16 mouse cellular contexts compared by ENCODE assay signal in the genomic region with DNA sequence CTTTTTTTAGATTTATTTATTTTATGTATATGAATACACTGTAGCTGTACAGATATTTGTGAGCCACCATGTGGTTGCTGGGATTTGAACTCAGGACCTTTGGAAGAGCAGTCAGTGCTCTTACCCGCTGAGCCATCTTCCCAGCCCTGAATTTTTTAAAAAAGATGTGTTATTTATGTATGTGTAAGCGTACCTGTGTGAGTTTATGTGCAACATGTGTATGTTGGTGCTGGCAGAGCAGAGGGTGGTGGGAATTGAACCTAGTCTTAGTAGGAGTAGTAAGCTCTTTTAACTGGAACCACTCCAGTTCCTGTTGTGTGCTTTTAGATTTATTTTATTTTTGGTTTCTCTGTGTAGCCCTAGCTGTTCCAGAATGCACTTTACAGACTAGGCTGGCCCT. TPM values are rescaled to one million over a fixed set of nuclear protein-coding genes. Genes with fewer than 3 reads are reported as not detected.
DNase-seq lines count a peak whose midpoint lies in the region; ATAC-seq and TF ChIP-seq lines count a peak whose summit lies in the region.
"Had no signal": no experiment of that assay in that cellular context is flagged by ENCODE, and none has a peak within 500 bp of the region (broad histone marks: within the 10 kb centered on the region; RNA-seq: fewer than 3 reads in every experiment).

No protein-coding gene starts in this region.

- no peaks in the 10 kb centered on the region for H3K27me3 ChIP-seq in heart, adult 2 months (ENCODE audit: control insufficient read depth, insufficient read depth, low read length)
- H3K27me3 ChIP-seq in embryonic facial prominence, embryonic 13.5 days: no peaks in the 10 kb centered on the region
- H3K27me3 ChIP-seq in liver, embryonic 15.5 days: no peaks in the 10 kb centered on the region
- H3K27me3 ChIP-seq: forebrain, embryonic 15.5 days; midbrain, embryonic 15.5 days; Patski had no signal

- TF ChIP-seq POLR2A in heart, adult 2 months (IDR thresholded peaks at IDR 0.05; ENCODE audit: insufficient read depth, low read depth, low read length): no peak

- peaks cover 9% of the 10 kb centered on the region for H3K79me2 ChIP-seq in heart, adult 2 months (replicated peaks; ENCODE audit: control insufficient read depth, insufficient read depth, low read length)

- TF ChIP-seq EP300 in heart, adult 2 months (IDR thresholded peaks at IDR 0.05; ENCODE audit: insufficient read depth, low read depth, low read length): no peak

- no peak overlapping the region; the same call in 1 of the 2 replicates for H3K27ac ChIP-seq in heart, adult 2 months
- H3K27ac ChIP-seq in layer of hippocampus, adult 2 months: no peak overlapping the region
- H3K27ac ChIP-seq in embryonic facial prominence, embryonic 13.5 days: no peak overlapping the region
- H3K27ac ChIP-seq in liver, embryonic 15.5 days (replicated peaks): peak overlapping the region; percentile 90
- H3K27ac ChIP-seq: forebrain, embryonic 15.5 days; midbrain, embryonic 15.5 days had no signal

- no peaks in the 10 kb centered on the region for H3K9me3 ChIP-seq in embryonic facial prominence, embryonic 13.5 days
- no peaks in the 10 kb centered on the region for H3K9me3 ChIP-seq in liver, embryonic 15.5 days (replicated peaks)
- H3K9me3 ChIP-seq: forebrain, embryonic 15.5 days; midbrain, embryonic 15.5 days had no signal

- H3K4me3 ChIP-seq in heart, adult 2 months: no peak overlapping the region
- peak overlapping the region; percentile 75 for H3K4me3 ChIP-seq in layer of hippocampus, adult 2 months
- H3K4me3 ChIP-seq in embryonic facial prominence, embryonic 13.5 days: no peak overlapping the region
- H3K4me3 ChIP-seq in liver, embryonic 15.5 days (replicated peaks): peak overlapping the region; percentile 77
- H3K4me3 ChIP-seq: midbrain, embryonic 15.5 days had no signal

- ATAC-seq in embryonic facial prominence, embryonic 13.5 days (ENCODE audit: insufficient number of reproducible peaks, insufficient read depth, low FRiP score, low TSS enrichment, low read depth): no peak
- ATAC-seq in liver, embryonic 15.5 days (ENCODE audit: insufficient read depth): no peak
- ATAC-seq: forebrain, embryonic 15.5 days; midbrain, embryonic 15.5 days; Patski had no signal

- no peak for TF ChIP-seq CTCF in heart, adult 2 months (IDR thresholded peaks at IDR 0.05)
- TF ChIP-seq CTCF in layer of hippocampus, adult 2 months (conservative IDR thresholded peaks at IDR 0.05): no peak

- DNase-seq in heart, adult 11 months: peak; percentile 77
- DNase-seq in heart, adult 2 months: no peak
- no peak for DNase-seq in layer of hippocampus, adult 2 months (ENCODE audit: low spot score in 2 of 2)
- DNase-seq in layer of hippocampus, postnatal 14 days (ENCODE audit: low spot score in 2 of 2): no peak
- no peak for DNase-seq in c-Kit-positive CD71-positive TER-119-positive erythroid progenitor cells, embryonic 14.5 days (ENCODE audit: low spot score)
- no peak for DNase-seq in spleen, postnatal 14 days (ENCODE audit: low spot score in 2 of 2)
- DNase-seq: adrenal gland, adult 8-10 months; kidney, adult 18-20 months; layer of hippocampus, postnatal 36 days; lung, adult 2 months had no signal

- intact Hi-C loops in heart, adult 2 months (cut with DNase I): no loop called here

- 97% methylated on average over 2 of the region's 2 CpGs for WGBS in heart, adult 2 months
- WGBS in embryonic facial prominence, embryonic 13.5 days: 94% methylated on average over 2 of the region's 2 CpGs
- WGBS in liver, embryonic 15.5 days (ENCODE audit: insufficient replicate concordance): 85% methylated on average over 2 of the region's 2 CpGs

- peak overlapping the region; percentile 81 for H3K4me2 ChIP-seq in embryonic facial prominence, embryonic 13.5 days
- peak overlapping the region; percentile 72 for H3K4me2 ChIP-seq in liver, embryonic 15.5 days

- peaks cover 12% of the 10 kb centered on the region for H3K4me1 ChIP-seq in heart, adult 2 months (ENCODE audit: control insufficient read depth, insufficient read depth, low read length)
- peaks cover 19% of the 10 kb centered on the region for H3K4me1 ChIP-seq in embryonic facial prominence, embryonic 13.5 days
- peaks cover 75% of the 10 kb centered on the region for H3K4me1 ChIP-seq in liver, embryonic 15.5 days (replicated peaks)

- H3K36me3 ChIP-seq in heart, adult 2 months (ENCODE audit: control insufficient read depth, insufficient read depth, low read length): peaks cover 42% of the 10 kb centered on the region
- peaks cover 32% of the 10 kb centered on the region for H3K36me3 ChIP-seq in embryonic facial prominence, embryonic 13.5 days
- peaks cover 40% of the 10 kb centered on the region for H3K36me3 ChIP-seq in liver, embryonic 15.5 days (replicated peaks)

- H3K9ac ChIP-seq in heart, adult 2 months (ENCODE audit: low read depth, low read length): no peak overlapping the region
- H3K9ac ChIP-seq in embryonic facial prominence, embryonic 13.5 days: no peak overlapping the region
- H3K9ac ChIP-seq in liver, embryonic 15.5 days: peak overlapping the region; percentile 50
- H3K9ac ChIP-seq: forebrain, embryonic 15.5 days; midbrain, embryonic 15.5 days had no signal

RNA-seq across cellular contexts. Expression of a gene that starts 4.5 kb away (rescaled TPM):
- 10 to 100 TPM; 12.1 to 13.3 TPM for total RNA-seq in heart, adult 2 months (2021)
- 19.3 and 23.4 TPM in 2 replicates for polyA plus RNA-seq in heart, adult 2 months (2012; rRNA removed)
- total RNA-seq in layer of hippocampus, adult 2 months (2021): 10 to 100 TPM; 27.8 to 33.7 TPM
- 10 to 100 TPM; 22.7 to 28.5 TPM for total RNA-seq in layer of hippocampus, postnatal 14 days (2021)
- polyA plus RNA-seq in embryonic facial prominence, embryonic 13.5 days (2015; fragmentation: Nextera tagmentation; extraction: Ambion mirVana): 32.2 and 35.8 TPM in 2 replicates
- polyA plus RNA-seq in liver, embryonic 15.5 days (2015; fragmentation: Nextera tagmentation; extraction: Ambion mirVana): 20.1 and 22.3 TPM in 2 replicates

RNA-seq across cellular contexts. Expression of a gene that starts 21.9 kb away (rescaled TPM):
- total RNA-seq in heart, adult 2 months (2021): 10 to 100 TPM; 40.2 to 45.3 TPM
- 29.5 and 49.2 TPM in 2 replicates for polyA plus RNA-seq in heart, adult 2 months (2012; rRNA removed)
- 10 to 100 TPM; 78.2 to 84.0 TPM for total RNA-seq in layer of hippocampus, adult 2 months (2021)
- total RNA-seq in layer of hippocampus, postnatal 14 days (2021): 10 to 100 TPM; 87.7 to 88.8 TPM
- 94.5 and 97.7 TPM in 2 replicates for polyA plus RNA-seq in embryonic facial prominence, embryonic 13.5 days (2015; fragmentation: Nextera tagmentation; extraction: Ambion mirVana)
- 57.5 and 60.5 TPM in 2 replicates for polyA plus RNA-seq in liver, embryonic 15.5 days (2015; fragmentation: Nextera tagmentation; extraction: Ambion mirVana)

RNA-seq across cellular contexts. Expression of a gene that starts 28.6 kb away (rescaled TPM):
- not detected for total RNA-seq in heart, adult 2 months (2021)
- not detected in 2 replicates for polyA plus RNA-seq in heart, adult 2 months (2012; rRNA removed)
- not detected for total RNA-seq in layer of hippocampus, adult 2 months (2021)
- total RNA-seq in layer of hippocampus, postnatal 14 days (2021): not detected
- polyA plus RNA-seq in embryonic facial prominence, embryonic 13.5 days (2015; fragmentation: Nextera tagmentation; extraction: Ambion mirVana): 0.15 TPM in 1 of 2 replicates, not detected in the other
- polyA plus RNA-seq in liver, embryonic 15.5 days (2015; fragmentation: Nextera tagmentation; extraction: Ambion mirVana): not detected in 2 replicates
- total RNA-seq: layer of hippocampus, postnatal 36 days had no signal
- polyA plus RNA-seq: forebrain, embryonic 15.5 days; lung, adult 2 months; midbrain, embryonic 15.5 days; small intestine, adult 2 months had no signal

RNA-seq across cellular contexts. Expression of a gene that starts 32.4 kb away (rescaled TPM):
- 100 to 1,000 TPM; 752 to 818 TPM for total RNA-seq in heart, adult 2 months (2021)
- polyA plus RNA-seq in heart, adult 2 months (2012; rRNA removed): 427 and 503 TPM in 2 replicates
- 100 to 1,000 TPM; 277 to 315 TPM for total RNA-seq in layer of hippocampus, adult 2 months (2021)
- total RNA-seq in layer of hippocampus, postnatal 14 days (2021): 100 to 1,000 TPM; 278 to 351 TPM
- polyA plus RNA-seq in embryonic facial prominence, embryonic 13.5 days (2015; fragmentation: Nextera tagmentation; extraction: Ambion mirVana): 753 and 870 TPM in 2 replicates
- 509 TPM in 2 replicates for polyA plus RNA-seq in liver, embryonic 15.5 days (2015; fragmentation: Nextera tagmentation; extraction: Ambion mirVana)

RNA-seq across cellular contexts. Expression of a gene that starts 49.1 kb away (rescaled TPM):
- 10 to 100 TPM; 35.5 to 36.7 TPM for total RNA-seq in heart, adult 2 months (2021)
- polyA plus RNA-seq in heart, adult 2 months (2012; rRNA removed): 10.2 and 17.7 TPM in 2 replicates
- 100 to 1,000 TPM in 1 of 2 experiments, 10 to 100 TPM in 1; 96.5 to 102 TPM for total RNA-seq in layer of hippocampus, adult 2 months (2021)
- total RNA-seq in layer of hippocampus, postnatal 14 days (2021): 100 to 1,000 TPM; 106 to 107 TPM
- 92.3 and 97.1 TPM in 2 replicates for polyA plus RNA-seq in embryonic facial prominence, embryonic 13.5 days (2015; fragmentation: Nextera tagmentation; extraction: Ambion mirVana)
- 79.9 and 89.4 TPM in 2 replicates for polyA plus RNA-seq in liver, embryonic 15.5 days (2015; fragmentation: Nextera tagmentation; extraction: Ambion mirVana)

Comparison
In these comparisons a context has a peak if more than half of its experiments do, and no peak if none do; other contexts are left out.
1. H3K4me3 ChIP-seq: peak in layer of hippocampus, adult 2 months (single experiment) and liver, embryonic 15.5 days (single experiment); none in heart, adult 2 months (single experiment) and embryonic facial prominence, embryonic 13.5 days (single experiment).